Mouse (Mus musculus): ENCODE results near the gene Plekha5. TPM values are rescaled to one million over a fixed set of nuclear protein-coding genes. Genes with fewer than 3 reads are reported as not detected.
"Not testable (repeated sequence)": the region's sequence is repeated elsewhere in the genome, so short reads cannot be mapped to it uniquely, and the experiment has no call there.

Gene Plekha5
- total RNA-seq, 2 experiments from 2014 or later: 9.1 to 9.8 TPM

DNA sequence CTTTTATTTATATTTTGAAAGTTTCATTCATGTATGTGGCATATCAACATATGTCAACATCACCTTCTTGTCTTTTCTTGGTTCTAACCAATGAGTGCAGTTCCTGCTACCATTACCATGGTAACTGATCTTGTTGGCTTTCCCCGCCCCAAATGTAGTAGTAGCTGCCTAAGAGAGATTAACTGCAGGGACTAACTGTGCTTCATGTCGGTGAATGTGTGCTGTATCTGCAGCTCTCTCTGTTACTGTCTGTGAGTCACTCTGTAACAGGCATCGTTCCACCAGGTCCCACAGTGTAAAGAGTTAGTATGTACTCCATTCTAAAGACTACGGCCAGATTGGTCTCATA, 153.9 kb downstream of the Plekha5 start:
- DNase-seq: no peak

DNA sequence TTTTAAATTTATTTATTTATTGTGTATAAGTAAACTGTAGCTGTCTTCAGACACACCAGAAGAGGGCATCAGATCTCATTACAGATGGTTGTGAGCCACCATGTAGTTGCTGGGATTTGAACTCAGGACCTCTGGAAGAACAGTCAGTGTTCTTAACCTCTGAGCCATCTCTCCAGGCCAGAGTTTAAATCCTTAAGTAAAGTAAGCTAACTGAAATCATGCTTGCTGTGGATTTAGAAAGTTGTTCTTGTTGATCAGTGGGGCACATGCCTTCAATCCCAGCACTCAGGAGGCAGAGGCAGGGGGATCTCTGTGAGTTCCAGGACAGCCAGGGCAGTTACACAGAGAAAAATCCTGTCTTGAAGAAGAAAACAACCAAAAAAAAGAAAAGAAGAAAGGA, 155.1 kb downstream of the Plekha5 start:
- not testable (repeated sequence) for DNase-seq

DNA sequence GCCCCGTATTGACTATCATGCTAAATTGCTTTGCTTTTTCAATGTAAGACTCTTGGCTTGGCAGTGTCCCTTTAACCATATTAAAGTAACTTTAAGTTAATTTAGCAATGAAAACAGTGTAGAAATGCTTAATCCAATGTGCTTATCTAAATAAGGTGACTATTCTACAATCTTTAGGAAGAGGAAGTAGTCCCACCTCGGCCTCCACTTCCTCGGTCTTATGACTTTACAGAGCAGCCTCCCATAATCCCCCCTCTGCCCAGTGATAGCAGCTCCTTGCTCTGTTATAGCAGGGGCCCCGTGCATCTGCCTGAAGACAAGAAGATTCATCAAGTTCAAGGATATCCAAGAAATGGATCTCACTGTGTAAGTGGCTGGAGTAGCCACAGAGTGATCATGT, 156.3 kb downstream of the Plekha5 start:
- no peak for DNase-seq

DNA sequence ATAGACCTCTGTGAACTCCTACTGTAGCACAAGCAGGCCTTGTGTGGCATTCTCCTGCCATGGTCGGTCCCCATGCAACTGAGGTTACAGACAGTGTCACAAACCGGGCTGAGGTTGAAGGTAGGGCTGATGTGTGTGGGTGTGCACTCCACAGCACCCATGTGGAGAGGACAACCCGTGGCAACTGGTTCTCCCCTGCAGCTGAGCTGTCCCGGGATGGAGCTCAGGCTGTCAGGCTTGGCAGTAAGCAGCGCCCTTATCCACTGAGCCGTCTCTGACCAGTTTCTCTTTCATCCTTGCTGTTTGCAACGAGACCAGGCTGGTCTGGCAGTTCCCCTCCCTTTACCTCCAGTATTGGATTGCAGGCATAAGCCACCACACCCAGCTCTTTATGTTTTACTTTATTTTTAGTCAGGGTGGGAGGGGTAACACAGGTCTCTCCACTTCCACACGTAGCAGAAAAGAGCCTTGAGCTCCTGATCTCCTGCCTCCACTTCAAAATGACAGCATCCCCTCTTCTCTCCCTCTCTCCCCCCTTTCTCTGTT, 162.9 kb downstream of the Plekha5 start:
- no peak for DNase-seq

DNA sequence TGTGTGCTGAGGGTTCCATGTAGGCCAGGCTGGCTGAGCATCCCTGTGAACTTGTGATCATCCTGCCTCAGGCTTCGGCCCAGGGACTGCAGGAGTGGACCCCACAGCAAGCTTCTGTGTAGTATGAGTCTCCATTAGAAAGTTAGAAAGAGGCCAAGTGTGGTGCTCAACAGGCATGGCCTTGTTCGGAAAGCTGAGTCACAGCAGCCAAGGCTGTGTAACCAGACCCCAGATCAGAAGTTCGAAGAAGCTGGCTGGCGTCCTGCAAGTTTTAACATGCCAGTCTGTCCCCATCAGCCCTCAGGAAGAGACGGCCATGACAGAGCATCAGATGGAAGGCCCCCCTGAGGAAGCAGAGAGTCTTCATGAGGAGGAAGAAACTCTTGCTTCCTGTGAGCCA, 167.5 kb downstream of the Plekha5 start:
- DNase-seq: no peak

DNA sequence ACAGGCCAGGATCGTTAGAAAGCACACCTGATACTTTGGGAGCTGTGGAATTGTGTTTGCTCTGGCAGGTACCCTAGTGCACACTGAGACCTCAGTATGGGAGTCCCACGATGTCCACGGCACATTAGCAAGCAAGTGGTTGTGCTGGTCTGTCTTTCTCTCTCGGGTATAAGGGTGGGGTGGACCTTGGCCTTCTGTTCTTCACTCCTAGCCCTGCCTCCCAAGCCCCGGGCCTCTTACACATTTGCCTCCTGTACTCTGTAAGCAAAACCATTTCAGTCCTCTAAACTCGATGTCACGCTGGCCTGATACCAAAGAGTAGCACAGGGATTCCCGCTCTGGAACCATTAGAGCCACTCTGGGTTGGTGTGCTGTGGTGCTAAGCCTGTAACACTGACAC, 168.9 kb downstream of the Plekha5 start:
- DNase-seq: no peak

DNA sequence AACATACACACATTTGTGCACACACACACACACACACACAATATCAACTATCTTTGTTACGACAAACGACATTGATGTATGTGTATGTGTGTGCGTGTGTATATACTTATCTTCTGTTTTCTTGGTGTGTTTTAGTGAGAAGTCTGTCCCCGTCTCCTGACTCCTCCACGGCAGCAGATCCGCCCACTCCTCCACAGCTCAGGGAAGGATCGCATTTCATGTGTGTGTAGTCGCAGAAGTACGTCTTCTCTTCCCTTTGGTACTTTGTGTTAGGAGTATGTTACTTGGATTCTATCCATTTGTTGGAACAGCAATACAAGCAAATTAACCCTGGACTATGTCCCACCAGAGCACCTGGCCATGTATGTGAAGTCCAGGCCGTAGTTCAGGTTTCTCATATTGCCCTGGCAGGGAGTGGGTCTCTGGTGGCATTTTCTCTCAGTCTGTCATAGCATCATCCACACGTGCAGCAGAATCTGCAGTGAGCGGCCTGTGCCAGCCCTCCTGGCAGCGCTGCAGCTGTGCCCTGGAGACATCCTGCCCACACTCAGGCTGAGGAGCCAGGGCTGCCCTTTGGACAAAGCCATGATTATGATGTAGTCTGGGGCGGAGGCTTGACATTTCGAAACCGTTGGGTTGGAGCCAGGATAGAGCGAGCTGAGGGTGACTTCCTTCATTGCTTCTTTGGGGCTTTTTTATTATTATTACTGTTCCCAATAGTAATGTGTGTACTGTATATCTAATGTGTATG, 169.7 kb downstream of the Plekha5 start:
- peak; percentile 70 for DNase-seq

DNA sequence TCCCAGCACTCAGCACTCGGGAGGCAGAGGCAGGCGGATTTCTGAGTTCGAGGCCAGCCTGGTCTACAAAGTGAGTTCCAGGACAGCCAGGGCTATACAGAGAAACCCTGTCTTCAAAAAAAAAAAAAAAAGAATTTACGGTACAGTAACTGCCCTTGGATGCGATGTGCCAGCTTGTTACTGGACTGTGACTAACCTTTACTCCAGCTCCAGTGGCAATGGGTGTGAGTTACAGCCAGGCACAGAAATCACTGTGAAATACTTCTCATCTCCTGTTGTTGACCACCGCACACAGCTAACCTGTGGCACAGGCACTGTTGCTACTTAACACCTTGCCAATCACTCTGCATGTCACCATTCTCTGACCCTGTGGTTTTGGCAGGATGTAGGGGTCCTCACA, 171.7 kb downstream of the Plekha5 start:
- DNase-seq: not testable (repeated sequence)

DNA sequence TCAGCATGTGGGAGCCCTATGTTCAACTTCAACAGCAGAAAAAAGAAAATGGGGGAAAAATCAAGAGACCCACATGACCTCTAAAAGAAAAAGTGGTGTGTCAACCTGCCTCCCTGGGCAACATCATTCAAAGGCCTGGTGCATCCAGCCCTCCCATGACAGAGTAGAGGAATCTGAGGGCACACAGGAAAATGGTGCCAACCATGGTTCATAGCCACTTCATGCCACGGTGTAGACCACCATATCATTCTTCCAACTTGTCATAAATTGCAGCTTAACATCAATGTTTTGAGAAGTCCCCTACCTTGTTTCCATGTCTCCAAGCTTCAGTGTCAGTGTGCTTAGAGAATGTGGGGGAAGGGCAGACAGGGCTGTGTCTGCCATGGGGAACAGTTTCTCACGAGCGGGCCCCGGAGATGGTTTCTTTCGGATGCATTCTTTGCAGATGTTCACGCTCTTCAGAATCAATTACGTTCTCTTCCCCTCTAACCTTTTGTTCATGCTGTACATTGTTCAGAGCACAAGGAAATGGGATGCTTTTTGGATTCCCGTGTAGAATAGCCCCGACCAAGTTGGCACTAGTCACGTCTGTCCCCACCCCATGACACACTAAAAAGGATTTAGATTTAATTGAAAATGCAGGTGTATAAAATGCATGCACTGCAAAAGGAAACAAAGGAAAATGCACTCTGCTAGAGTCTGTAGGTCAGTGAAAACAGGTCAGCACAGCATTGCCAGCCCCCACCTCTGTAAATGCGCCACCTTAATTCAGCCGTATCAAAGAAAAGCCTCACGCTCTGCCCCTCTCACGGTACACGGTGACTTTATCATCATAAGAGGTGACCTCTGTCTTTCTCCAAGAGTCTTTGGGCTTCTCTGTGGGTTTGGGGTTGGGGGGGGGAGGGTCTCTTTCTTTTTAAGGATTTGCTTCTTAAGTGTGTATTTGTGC, 173.8 kb downstream of the Plekha5 start:
- no peak for DNase-seq

DNA sequence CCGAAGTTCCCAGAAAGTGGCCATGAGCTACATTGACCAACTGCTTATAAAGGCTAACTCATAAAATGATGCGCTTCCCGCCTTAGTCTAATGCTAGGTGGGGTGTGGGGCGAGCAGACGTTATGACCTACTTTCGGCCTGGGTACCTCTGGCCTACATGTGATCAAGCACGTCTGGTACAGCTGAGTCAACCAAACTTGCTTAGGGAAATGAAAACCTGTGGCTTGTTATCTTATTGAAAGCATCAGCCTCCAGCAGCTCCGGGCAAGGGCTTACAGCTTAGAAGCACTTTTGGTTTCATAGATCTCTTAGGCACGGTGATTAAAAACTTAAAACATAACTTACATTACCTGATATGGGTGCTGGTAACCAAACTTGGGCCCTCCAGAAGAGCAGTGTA, 174.7 kb downstream of the Plekha5 start:
- DNase-seq: no peak

DNA sequence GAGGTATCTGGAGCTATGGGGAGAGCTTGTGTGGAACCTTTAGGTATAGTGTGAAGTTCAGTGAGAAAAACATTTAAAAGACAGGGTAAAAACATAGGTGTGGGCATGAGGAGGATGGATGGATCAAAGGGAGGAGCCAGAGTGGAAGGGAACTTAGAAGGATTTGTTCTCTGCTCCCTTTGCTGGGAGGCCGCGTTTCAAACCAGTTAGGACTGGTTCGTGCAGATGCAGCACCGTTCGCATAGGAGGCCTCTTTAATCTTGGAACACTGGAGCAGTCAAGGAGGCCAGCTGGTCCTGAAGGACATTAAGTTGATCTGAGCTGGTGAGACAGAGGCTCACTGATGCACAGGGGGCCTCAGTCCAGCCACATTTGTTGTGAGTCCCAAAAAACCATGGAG, 175.5 kb downstream of the Plekha5 start:
- no peak for DNase-seq

DNA sequence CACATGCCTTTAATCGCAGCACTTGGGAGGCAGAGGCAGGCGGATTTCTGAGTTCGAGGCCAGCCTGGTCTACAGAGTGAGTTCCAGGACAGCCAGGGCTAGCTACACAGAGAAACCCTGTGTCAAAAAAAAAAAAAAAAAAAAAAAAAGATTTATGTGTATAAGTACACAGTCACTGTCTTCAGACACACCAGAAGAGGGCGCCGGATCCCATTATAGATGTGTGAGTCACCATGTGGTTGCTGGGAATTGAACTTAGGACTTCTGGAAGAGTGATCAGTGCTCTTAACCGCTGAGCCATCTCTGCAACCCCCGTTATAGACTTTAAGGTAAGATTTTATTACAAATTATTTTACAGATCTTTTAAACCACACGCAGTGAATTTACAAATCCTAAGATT, 176.8 kb downstream of the Plekha5 start:
- DNase-seq: not testable (repeated sequence)

DNA sequence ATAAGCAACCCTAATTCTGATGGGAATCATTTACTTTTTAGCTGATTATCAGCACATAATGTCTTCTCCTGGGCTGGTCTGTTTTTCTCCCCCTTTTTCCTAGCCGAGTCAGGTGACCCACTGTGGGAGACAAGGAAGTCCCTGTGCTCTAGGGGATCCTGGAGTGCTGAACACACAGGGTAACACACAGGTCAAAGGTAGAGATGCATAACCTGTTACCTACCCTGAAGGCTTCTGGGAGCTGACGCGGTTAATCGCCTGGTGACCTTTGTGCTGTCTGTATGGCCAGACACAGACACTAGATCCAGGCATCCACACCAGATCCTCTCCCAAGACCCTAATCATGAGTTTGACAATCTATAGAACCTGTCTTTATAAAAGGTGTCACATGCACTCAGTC, 177.3 kb downstream of the Plekha5 start:
- DNase-seq: no peak

DNA sequence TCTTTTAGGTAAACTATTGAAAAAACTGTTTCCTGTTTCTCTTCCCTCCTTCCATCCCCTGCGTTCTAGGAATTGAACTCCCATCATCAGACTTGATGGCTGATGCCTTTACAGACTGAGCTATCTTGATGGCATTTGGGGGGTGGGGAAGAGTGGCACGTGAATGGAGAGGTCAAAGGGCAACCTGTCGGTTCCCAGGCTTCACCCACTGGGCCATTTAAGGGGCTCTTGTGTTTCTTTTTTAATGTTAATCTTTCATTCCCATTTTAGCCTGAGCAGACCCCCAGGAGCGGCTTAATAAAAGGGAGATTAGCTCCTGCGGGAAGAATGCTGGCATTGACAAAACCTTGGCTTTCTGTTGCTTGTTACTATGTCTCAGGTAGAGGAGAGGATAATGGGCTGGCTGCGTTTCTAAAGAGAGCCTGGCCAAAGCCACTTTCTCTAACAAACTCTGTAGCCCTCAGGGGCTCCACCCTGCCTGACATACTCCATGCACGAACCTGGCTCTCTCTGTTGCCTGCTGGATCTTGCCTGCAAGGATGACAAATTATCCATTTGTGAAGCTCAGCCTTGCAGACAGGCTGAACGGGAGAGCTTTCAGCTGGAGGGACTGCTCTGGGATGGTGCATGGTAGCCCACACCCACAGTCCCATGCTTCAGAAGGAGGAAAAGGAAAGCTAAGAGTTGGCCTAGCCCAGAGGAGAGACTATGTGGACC, 179.5 kb downstream of the Plekha5 start:
- no peak for DNase-seq

DNA sequence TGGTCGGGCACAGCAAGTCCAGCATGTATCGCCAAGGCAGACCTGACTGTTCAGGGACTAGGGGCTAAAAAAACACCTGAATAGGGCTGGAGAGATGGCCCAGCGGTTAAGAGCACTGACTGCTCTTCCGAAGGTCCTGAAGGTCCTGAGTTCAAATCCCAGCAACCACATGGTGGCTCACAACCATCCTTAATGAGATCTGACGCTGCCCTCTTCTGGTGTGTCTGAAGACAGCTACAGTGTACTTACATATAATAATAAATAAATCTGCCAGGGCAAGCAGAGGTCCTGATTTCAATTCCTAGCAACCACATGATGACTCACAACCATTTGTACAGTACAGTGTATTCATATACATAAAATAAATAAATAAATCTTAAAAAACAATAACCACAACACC, 181.3 kb downstream of the Plekha5 start:
- not testable (repeated sequence) for DNase-seq

DNA sequence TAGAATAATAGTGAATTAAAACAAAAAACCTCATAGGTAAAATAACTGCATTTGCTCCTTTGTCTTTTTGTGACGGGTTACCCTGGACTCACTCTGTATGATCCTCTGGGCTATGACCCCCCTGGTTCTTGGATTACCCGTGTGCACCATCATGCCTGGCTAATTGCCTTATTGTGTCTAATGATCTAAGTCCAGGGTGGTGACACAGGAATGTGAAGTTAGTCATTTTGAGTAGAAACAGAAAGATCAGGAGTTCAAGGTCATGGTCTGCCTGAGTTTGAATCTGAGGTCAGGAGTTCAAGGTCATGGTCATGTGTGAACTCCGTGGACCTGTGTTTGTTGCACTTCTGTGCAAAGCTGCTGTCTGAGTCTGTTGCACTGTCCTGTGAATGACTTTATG, 181.9 kb downstream of the Plekha5 start:
- DNase-seq: no peak

DNA sequence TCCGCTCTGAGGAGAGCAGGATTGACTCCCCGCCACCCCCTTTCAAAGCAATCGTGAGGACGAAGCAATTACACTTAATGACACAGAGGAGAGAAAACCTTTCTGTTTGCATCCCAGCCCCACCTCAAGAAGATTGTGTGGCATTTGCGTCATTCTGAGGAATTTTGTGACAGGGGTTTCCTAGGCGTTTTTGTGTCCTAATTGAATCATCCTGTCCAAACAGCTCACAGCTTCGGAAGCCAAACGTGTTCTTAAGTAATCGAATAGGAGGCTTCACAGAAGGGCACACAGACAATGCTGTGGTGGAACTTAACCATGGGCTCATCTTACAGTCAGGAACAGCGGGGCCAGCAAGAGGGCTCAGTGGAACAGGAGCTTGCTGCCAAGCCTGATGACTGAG, 182.7 kb downstream of the Plekha5 start:
- DNase-seq: no peak

DNA sequence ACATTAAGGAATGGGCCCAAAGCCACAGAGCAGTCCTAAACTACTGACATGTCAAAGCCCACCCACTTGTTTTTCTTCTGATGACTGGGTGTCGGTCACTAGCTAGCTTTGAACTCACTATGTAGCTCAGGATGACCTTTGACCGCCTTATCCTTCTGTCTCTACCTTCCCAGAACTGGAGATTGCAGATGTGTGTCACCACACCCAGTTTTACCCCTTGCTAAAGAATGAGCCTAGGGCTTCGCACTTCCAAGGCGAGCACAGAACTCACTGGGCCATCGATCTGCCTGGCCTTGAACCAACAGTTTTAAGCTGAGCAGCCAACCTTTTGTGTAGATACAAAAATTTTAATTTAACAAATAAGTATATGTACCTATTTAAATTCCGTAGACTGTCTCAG, 184.8 kb downstream of the Plekha5 start:
- no peak for DNase-seq

DNA sequence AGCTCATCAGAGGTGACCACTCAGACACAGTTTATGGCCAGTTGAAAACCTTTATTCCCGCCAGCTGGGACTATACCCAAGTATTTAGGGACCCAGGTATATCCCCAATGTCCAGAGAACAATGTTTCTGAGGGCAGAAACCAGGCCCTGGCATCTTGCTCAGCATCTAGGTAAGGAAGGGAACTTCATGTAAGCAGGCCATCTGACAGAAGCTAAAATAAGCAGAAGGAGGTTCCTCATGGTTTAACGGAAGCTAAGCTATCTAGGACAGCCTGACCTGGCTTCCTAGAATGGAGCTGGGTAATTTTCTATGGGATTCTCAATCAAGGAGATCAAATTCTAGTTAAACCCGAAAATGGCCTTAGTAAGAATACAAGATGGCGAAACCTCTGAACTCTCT, 185.7 kb downstream of the Plekha5 start:
- no peak for DNase-seq

DNA sequence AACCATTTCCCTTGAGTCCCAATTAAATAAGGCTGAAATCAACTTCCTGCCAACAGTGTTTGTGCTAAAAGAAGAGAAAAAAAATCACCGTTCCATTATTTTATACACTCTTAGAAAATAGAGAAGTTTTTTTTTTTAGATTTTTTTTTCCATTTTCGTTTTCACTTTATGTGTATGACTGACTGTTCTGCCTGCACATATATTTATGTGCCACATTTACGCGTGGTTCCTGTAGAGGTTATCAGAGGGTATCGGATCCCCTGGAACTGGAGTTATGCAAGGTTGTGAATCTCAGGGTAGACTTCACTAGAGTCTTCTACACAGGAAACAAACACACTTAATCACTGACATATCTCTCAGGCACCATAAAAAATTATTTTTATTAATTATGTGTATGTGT, 186.3 kb downstream of the Plekha5 start:
- no peak for DNase-seq

DNA sequence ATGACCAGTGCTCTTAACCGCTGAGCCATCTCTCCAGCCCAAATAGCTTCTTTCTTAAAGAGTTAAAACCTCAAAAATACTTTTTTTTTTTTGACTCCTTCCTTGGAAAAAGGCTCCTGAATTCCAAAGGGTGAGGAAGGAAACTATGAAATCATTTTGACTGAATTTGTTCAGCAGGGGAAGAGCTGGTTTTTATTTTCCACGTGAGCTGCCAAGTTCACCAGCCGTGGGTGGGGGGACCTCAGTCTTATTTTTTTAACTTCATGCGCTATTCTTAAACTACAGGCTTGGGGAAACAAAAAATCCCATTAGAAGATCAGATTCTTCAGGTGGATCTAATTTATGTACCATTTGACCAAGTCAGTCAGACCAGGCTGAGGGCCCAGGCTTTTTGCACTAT, 187.4 kb downstream of the Plekha5 start:
- DNase-seq: peak; percentile 15

DNA sequence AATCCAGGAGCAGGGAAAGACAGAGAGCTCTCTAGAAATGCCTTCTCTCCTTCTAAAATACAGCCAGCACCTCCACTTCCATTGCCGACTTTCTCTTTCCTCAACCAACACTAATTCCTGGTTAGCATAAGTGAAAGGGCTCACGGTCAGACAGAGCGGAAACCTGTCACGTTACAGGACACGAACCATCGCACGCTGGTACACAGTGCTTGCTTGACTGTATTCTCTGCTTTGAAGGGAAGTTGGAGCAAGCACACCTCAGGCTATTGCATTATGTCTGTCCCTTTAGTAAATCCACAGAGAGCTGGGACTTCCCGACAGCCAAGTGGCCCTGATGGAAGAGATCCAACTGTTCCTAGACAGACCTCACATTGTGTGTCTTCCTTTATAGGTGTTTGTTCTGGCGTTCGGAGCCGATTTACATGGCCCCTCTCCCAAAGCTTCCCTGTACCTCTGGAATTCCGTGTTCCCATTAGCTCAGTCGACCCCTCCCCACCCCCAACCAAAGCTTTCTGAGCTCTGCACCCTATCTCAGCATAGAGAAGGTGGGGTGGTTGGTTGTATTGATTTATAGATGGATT, 188.1 kb downstream of the Plekha5 start:
- no peak for DNase-seq
